Mouse (Mus musculus): Measurements from ENCODE around the gene Tmem177.

- TF ChIP-seq CTCF (IDR thresholded peaks at IDR 0.05; ENCODE audit: low read depth) (peak; percentile 97), EP300 (IDR thresholded peaks at IDR 0.05; ENCODE audit: low read depth) (no peak)
Measured at GRCm38 (mm10) chr1:119894936-119895335, 18.1 kb downstream of the Tmem177 start.
